Mouse (Mus musculus): ENCODE data around the gene Pgghg. TPM values are rescaled to one million over a fixed set of nuclear protein-coding genes. Genes with fewer than 3 reads are reported as not detected.

Gene Pgghg
- polyA plus RNA-seq, 1 experiment from 2014 or later, result 29.2 TPM

- ATAC-seq (replicated peaks; ENCODE audit: low FRiP score, low TSS enrichment, low read depth) (no peak), DNase-seq (ENCODE audit: low spot score) (no peak)
- Histone ChIP-seq H3K27me3 (replicated peaks; ENCODE audit: control insufficient read depth, insufficient read depth, low read length) (no peaks in the 10 kb centered on the region), H3K36me3 (ENCODE audit: control insufficient read depth, insufficient read depth, low read length) (no peaks in the 10 kb centered on the region), H3K4me1 (replicated peaks; ENCODE audit: control insufficient read depth, insufficient read depth, low read length) (no peaks in the 10 kb centered on the region), H3K27ac (ENCODE audit: low read depth) (no peak overlapping the region), H3K4me3 (ENCODE audit: low read depth, low read length) (no peak overlapping the region), H3K9ac (ENCODE audit: low read length) (no peak overlapping the region), H3K9me3 (ENCODE audit: control insufficient read depth, low read length) (no peaks in the 10 kb centered on the region), H3K4me2 (ENCODE audit: low read length) (no peak overlapping the region)
- 86% methylated on average over 8 of the region's 8 CpGs for WGBS
Measured at GRCm38 (mm10) chr7:140981704-140982103, 40.5 kb downstream of the Pgghg start.

GRCm38 (mm10) chr7:140982971-140983370 is 41.8 kb downstream of the Pgghg start:
- Histone ChIP-seq H3K36me3 (ENCODE audit: control insufficient read depth, insufficient read depth, low read length) (no peaks in the 10 kb centered on the region), H3K9me3 (ENCODE audit: control insufficient read depth, low read length) (no peaks in the 10 kb centered on the region), H3K27ac (ENCODE audit: low read depth) (no peak overlapping the region), H3K4me1 (replicated peaks; ENCODE audit: control insufficient read depth, insufficient read depth, low read length) (no peaks in the 10 kb centered on the region), H3K4me2 (ENCODE audit: low read length) (no peak overlapping the region), H3K4me3 (ENCODE audit: low read depth, low read length) (no peak overlapping the region), H3K27me3 (replicated peaks; ENCODE audit: control insufficient read depth, insufficient read depth, low read length) (no peaks in the 10 kb centered on the region), H3K9ac (ENCODE audit: low read length) (no peak overlapping the region)
- 92% methylated on average over 7 of the region's 7 CpGs for WGBS
- no peak for ATAC-seq (replicated peaks; ENCODE audit: low FRiP score, low TSS enrichment, low read depth)
- no peak for DNase-seq (ENCODE audit: low spot score)

DNA sequence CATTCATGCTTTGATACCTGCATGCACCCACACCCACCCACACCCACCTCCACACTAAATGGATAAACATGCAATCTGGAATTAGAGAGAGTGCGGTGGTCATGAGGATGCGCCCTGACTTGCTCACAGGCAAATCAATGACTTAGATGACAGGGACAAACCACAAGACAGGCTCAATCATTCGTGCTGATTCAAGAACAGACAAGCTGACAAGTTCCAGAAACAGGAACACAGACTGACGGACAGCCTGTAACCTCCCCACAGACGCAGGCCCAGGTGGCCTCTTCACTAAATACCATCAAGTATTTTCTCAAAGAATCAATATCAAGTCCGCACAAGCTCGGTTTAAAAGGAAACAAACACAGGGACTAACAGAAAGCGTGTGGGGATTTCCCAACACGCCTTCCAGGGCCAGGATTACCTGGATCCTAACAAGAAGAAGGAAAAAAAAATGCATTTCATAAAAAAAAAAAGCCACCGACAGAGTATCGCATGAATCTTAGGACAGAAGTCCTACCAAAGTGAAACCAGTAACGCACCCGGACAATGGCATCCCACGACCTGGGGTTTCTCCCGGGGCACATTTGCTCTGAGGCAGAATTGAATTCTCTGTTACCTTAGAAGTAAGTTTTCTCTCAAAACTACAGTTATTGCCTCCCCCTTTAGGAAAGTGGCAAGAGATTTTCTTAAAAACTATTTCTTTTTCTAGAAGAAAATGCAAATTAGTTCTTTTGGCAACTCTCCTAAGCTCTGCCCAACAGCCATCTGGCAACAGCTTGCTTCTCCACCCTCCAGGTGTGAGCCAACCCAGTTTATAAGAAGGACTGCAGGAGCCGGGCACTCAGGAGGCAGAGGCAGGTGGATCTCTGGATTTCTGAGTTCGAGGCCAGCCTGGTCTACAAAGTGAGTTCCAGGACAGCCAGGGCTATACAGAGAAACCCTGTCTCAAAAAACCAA is 46.3 kb downstream of the Pgghg start:
- H3K4me2 ChIP-seq (ENCODE audit: low read length), result no peak overlapping the region
- no peaks in the 10 kb centered on the region for H3K9me3 ChIP-seq (ENCODE audit: control insufficient read depth, low read length)
- no peak overlapping the region for H3K4me3 ChIP-seq (ENCODE audit: low read depth, low read length)
- DNase-seq (ENCODE audit: low spot score) (no peak), ATAC-seq (replicated peaks; ENCODE audit: low FRiP score, low TSS enrichment, low read depth) (no peak)
- WGBS, result 81% methylated on average over 17 of the region's 17 CpGs
- no peaks in the 10 kb centered on the region for H3K4me1 ChIP-seq (replicated peaks; ENCODE audit: control insufficient read depth, insufficient read depth, low read length)
- no peak overlapping the region for H3K9ac ChIP-seq (ENCODE audit: low read length)
- no peak overlapping the region for H3K27ac ChIP-seq (ENCODE audit: low read depth)
- H3K27me3 ChIP-seq (replicated peaks; ENCODE audit: control insufficient read depth, insufficient read depth, low read length), result no peaks in the 10 kb centered on the region
- no peaks in the 10 kb centered on the region for H3K36me3 ChIP-seq (ENCODE audit: control insufficient read depth, insufficient read depth, low read length)

DNA sequence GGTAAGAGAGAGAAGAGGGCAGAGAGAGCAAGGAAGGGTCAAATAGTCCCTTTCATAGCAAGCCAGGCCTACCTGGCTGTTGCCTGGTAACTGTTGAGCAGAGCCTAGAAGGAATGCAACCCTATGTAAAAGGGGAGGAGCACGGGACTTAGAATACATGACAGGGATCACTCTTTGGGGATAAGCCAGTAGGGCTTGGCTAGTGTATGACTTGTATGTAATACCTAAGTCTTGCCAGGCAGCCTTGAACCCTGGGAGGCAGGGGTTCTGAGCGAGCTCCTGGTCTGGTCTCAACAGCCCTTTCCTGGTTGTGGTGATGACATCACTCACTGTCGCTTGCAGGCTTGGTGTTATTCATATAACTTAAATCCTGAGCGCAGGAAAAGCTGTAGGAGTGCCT is 47.8 kb downstream of the Pgghg start:
- Histone ChIP-seq H3K9ac (ENCODE audit: low read length) (no peak overlapping the region), H3K9me3 (ENCODE audit: control insufficient read depth, low read length) (no peaks in the 10 kb centered on the region), H3K27me3 (replicated peaks; ENCODE audit: control insufficient read depth, insufficient read depth, low read length) (no peaks in the 10 kb centered on the region), H3K4me2 (ENCODE audit: low read length) (no peak overlapping the region), H3K4me1 (replicated peaks; ENCODE audit: control insufficient read depth, insufficient read depth, low read length) (no peaks in the 10 kb centered on the region), H3K27ac (ENCODE audit: low read depth) (no peak overlapping the region), H3K4me3 (ENCODE audit: low read depth, low read length) (no peak overlapping the region), H3K36me3 (ENCODE audit: control insufficient read depth, insufficient read depth, low read length) (no peaks in the 10 kb centered on the region)
- ATAC-seq (replicated peaks; ENCODE audit: low FRiP score, low TSS enrichment, low read depth) (no peak), DNase-seq (ENCODE audit: low spot score) (no peak)
- WGBS, result 73% methylated on average over 4 of the region's 4 CpGs

DNA sequence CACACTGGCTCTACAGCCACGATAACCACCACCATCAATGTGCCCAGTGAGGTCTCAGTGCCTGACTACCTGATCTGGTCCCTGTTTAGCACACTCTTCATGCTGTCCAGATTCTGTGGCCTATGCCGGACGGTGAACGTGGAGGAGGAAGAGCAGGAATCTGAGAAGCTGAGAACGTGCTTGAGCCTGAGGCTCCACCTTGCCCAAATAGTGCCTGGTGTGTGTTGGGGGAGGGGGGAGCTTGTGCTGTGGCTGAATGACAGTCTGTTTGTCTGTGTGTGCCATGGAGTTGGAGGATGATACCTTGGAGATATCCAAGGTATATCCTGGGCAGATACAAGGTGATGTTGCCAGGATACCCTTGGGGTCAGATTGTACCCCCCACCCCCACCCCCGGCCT is 49.0 kb downstream of the Pgghg start:
- WGBS, result 54% methylated on average over 6 of the region's 6 CpGs
- H3K27ac ChIP-seq (ENCODE audit: low read depth), result no peak overlapping the region
- ATAC-seq (replicated peaks; ENCODE audit: low FRiP score, low TSS enrichment, low read depth) (peak; percentile 19; the same call in 1 of the 2 replicates), DNase-seq (ENCODE audit: low spot score) (no peak)
- H3K27me3 ChIP-seq (replicated peaks; ENCODE audit: control insufficient read depth, insufficient read depth, low read length), result no peaks in the 10 kb centered on the region
- H3K4me3 ChIP-seq (ENCODE audit: low read depth, low read length), result no peak overlapping the region
- H3K9me3 ChIP-seq (ENCODE audit: control insufficient read depth, low read length), result no peaks in the 10 kb centered on the region
- no peaks in the 10 kb centered on the region for H3K36me3 ChIP-seq (ENCODE audit: control insufficient read depth, insufficient read depth, low read length)
- H3K4me2 ChIP-seq (ENCODE audit: low read length), result no peak overlapping the region
- no peaks in the 10 kb centered on the region for H3K4me1 ChIP-seq (replicated peaks; ENCODE audit: control insufficient read depth, insufficient read depth, low read length)
- H3K9ac ChIP-seq (ENCODE audit: low read length), result no peak overlapping the region

DNA sequence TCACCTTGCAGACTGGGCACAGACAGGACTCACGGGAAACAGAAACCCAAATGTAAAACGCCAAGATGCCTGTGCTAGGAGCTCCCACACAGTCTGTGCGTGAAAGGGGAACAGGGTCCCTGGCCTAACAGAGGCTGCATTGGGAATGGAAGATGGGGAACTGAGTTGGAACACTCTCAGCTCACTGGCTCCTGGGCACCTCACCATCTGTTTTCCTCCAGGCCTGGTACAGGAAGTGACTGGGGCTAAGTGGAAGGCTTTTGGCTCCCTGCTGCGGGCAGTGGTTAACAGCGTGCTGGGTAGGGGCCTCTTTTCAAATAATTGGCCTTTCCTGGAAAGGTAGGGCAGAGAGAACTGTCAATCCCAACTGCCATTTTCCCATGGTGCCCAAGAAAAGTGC is 49.4 kb downstream of the Pgghg start:
- Histone ChIP-seq H3K4me1 (replicated peaks; ENCODE audit: control insufficient read depth, insufficient read depth, low read length) (no peaks in the 10 kb centered on the region), H3K4me2 (ENCODE audit: low read length) (no peak overlapping the region), H3K36me3 (ENCODE audit: control insufficient read depth, insufficient read depth, low read length) (no peaks in the 10 kb centered on the region), H3K9ac (ENCODE audit: low read length) (no peak overlapping the region), H3K9me3 (ENCODE audit: control insufficient read depth, low read length) (no peaks in the 10 kb centered on the region), H3K4me3 (ENCODE audit: low read depth, low read length) (no peak overlapping the region), H3K27me3 (replicated peaks; ENCODE audit: control insufficient read depth, insufficient read depth, low read length) (no peaks in the 10 kb centered on the region), H3K27ac (ENCODE audit: low read depth) (no peak overlapping the region)
- no peak for DNase-seq (ENCODE audit: low spot score)
- no peak for ATAC-seq (replicated peaks; ENCODE audit: low FRiP score, low TSS enrichment, low read depth)
- WGBS, result 68% methylated on average over 5 of the region's 5 CpGs

- DNase-seq (ENCODE audit: low spot score) (no peak), ATAC-seq (replicated peaks; ENCODE audit: low FRiP score, low TSS enrichment, low read depth) (no peak)
- 89% methylated on average over 14 of the region's 14 CpGs for WGBS
- Histone ChIP-seq H3K4me2 (ENCODE audit: low read length) (no peak overlapping the region), H3K27ac (ENCODE audit: low read depth) (no peak overlapping the region), H3K4me3 (ENCODE audit: low read depth, low read length) (no peak overlapping the region), H3K36me3 (ENCODE audit: control insufficient read depth, insufficient read depth, low read length) (no peaks in the 10 kb centered on the region), H3K9ac (ENCODE audit: low read length) (no peak overlapping the region), H3K27me3 (replicated peaks; ENCODE audit: control insufficient read depth, insufficient read depth, low read length) (no peaks in the 10 kb centered on the region), H3K9me3 (ENCODE audit: control insufficient read depth, low read length) (no peaks in the 10 kb centered on the region), H3K4me1 (replicated peaks; ENCODE audit: control insufficient read depth, insufficient read depth, low read length) (no peaks in the 10 kb centered on the region)
Measured at GRCm38 (mm10) chr7:140991117-140991689, 50.0 kb downstream of the Pgghg start.

Data from intestine, embryonic 14.5 days (tissue).